16 mouse cellular contexts compared by ENCODE assay signal in genomic region chr19:17826694-17827093, GRCm38 (mm10). TPM values are rescaled to one million over a fixed set of nuclear protein-coding genes. Genes with fewer than 3 reads are reported as not detected.
"Had no signal": no experiment of that assay in that cellular context is flagged by ENCODE, and none has a peak within 500 bp of the region (broad histone marks: within the 10 kb centered on the region; RNA-seq: fewer than 3 reads in every experiment).

No protein-coding gene starts in this region.

- ATAC-seq: midbrain, embryonic 16.5 days had no signal

- H3K9me3 ChIP-seq: midbrain, embryonic 10.5 days; midbrain, embryonic 12.5 days; neural tube, embryonic 13.5 days; neural tube, embryonic 15.5 days had no signal

- DNase-seq: lung, adult 18-20 months; lung, embryonic 14.5 days; lung, postnatal 10 days; lung, postnatal 4 days; midbrain, embryonic 14.5 days; right cerebral cortex, postnatal 14 days; thymus, adult 2 months; thymus, postnatal 25 days; thymus, postnatal 4 days had no signal

- H3K36me3 ChIP-seq: midbrain, embryonic 10.5 days; midbrain, embryonic 12.5 days; neural tube, embryonic 13.5 days; neural tube, embryonic 15.5 days had no signal

- H3K4me3 ChIP-seq: midbrain, embryonic 10.5 days; midbrain, embryonic 12.5 days; myocyte; neural tube, embryonic 13.5 days; neural tube, embryonic 15.5 days had no signal

- H3K27me3 ChIP-seq: midbrain, embryonic 12.5 days; neural tube, embryonic 13.5 days; neural tube, embryonic 15.5 days had no signal

- H3K4me1 ChIP-seq: midbrain, embryonic 10.5 days; midbrain, embryonic 12.5 days; neural tube, embryonic 13.5 days; neural tube, embryonic 15.5 days had no signal

- H3K9ac ChIP-seq: liver, embryonic 14.5 days; lung, embryonic 14.5 days; midbrain, embryonic 12.5 days; neural tube, embryonic 13.5 days; neural tube, embryonic 15.5 days had no signal

- H3K4me2 ChIP-seq: lung, embryonic 14.5 days; midbrain, embryonic 12.5 days; neural tube, embryonic 13.5 days; neural tube, embryonic 15.5 days had no signal

- H3K27ac ChIP-seq: liver, embryonic 14.5 days; midbrain, embryonic 10.5 days; midbrain, embryonic 12.5 days; neural tube, embryonic 13.5 days; neural tube, embryonic 15.5 days had no signal

RNA-seq across cellular contexts. Expression of gene Pcsk5, which starts 10.7 kb away (rescaled TPM):
- polyA plus RNA-seq: myocyte had no signal
